Mouse (Mus musculus): ENCODE data around the gene Srf.
"Not testable (repeated sequence)": the region's sequence is repeated elsewhere in the genome, so short reads cannot be mapped to it uniquely, and the experiment has no call there.

Gene Srf

GRCm38 (mm10) chr17:46555673-46556583 lies at the start of gene Srf:
Gene Srf, minus strand, starts transcription at chr17:46556175.
- peak; percentile 82 for ATAC-seq (ENCODE audit: low TSS enrichment)

GRCm38 (mm10) chr17:46605126-46605525 lies 49.2 kb upstream of the Srf start:
- no peak for ATAC-seq (ENCODE audit: low TSS enrichment)

GRCm38 (mm10) chr17:46603229-46603628 lies 47.3 kb upstream of the Srf start:
- no peak for ATAC-seq (ENCODE audit: low TSS enrichment)

- no peak for ATAC-seq (ENCODE audit: low TSS enrichment)
These were observed 46.2 kb upstream of the Srf start for GRCm38 (mm10) chr17:46602212-46602611.

- no peak for ATAC-seq (ENCODE audit: low TSS enrichment)
These were observed 44.6 kb upstream of the Srf start for GRCm38 (mm10) chr17:46600569-46600968.

GRCm38 (mm10) chr17:46598963-46599362 lies 43.0 kb upstream of the Srf start:
- 0 out of 2 replicates have a peak, but pooled peaks have one; percentile 46 for ATAC-seq (ENCODE audit: low TSS enrichment)

- ATAC-seq (ENCODE audit: low TSS enrichment), result no peak
These were observed 42.0 kb upstream of the Srf start for GRCm38 (mm10) chr17:46597956-46598355.

GRCm38 (mm10) chr17:46595336-46595735 lies 39.4 kb upstream of the Srf start:
- peak; percentile 83; the same call in 1 of the 2 replicates for ATAC-seq (ENCODE audit: low TSS enrichment)

- ATAC-seq (ENCODE audit: low TSS enrichment), result no peak
These were observed 38.6 kb upstream of the Srf start for GRCm38 (mm10) chr17:46594606-46595005.

- no peak for ATAC-seq (ENCODE audit: low TSS enrichment)
These were observed 37.1 kb upstream of the Srf start for GRCm38 (mm10) chr17:46593124-46593523.

- no peak for ATAC-seq (ENCODE audit: low TSS enrichment)
These were observed 35.4 kb upstream of the Srf start for GRCm38 (mm10) chr17:46591406-46591805.

- ATAC-seq (ENCODE audit: low TSS enrichment), result no peak
These were observed 34.5 kb upstream of the Srf start for GRCm38 (mm10) chr17:46590439-46590838.

GRCm38 (mm10) chr17:46589635-46590314 lies 33.8 kb upstream of the Srf start:
- peak; percentile 48; the same call in 1 of the 2 replicates for ATAC-seq (ENCODE audit: low TSS enrichment)

GRCm38 (mm10) chr17:46588913-46589312 lies 32.9 kb upstream of the Srf start:
- ATAC-seq (ENCODE audit: low TSS enrichment), result no peak

GRCm38 (mm10) chr17:46588173-46588572 lies 32.2 kb upstream of the Srf start:
- ATAC-seq (ENCODE audit: low TSS enrichment), result no peak

- no peak for ATAC-seq (ENCODE audit: low TSS enrichment)
These were observed 30.4 kb upstream of the Srf start for GRCm38 (mm10) chr17:46586327-46586726.

GRCm38 (mm10) chr17:46578650-46579049 lies 22.7 kb upstream of the Srf start:
- no peak for ATAC-seq (ENCODE audit: low TSS enrichment)

GRCm38 (mm10) chr17:46576070-46576469 lies 20.1 kb upstream of the Srf start:
- no peak for ATAC-seq (ENCODE audit: low TSS enrichment)

GRCm38 (mm10) chr17:46574535-46574934 lies 18.6 kb upstream of the Srf start:
- no peak for ATAC-seq (ENCODE audit: low TSS enrichment)

- no peak for ATAC-seq (ENCODE audit: low TSS enrichment)
These were observed 15.0 kb upstream of the Srf start for GRCm38 (mm10) chr17:46571005-46571404.

- ATAC-seq (ENCODE audit: low TSS enrichment), result no peak
These were observed 3.2 kb upstream of the Srf start for GRCm38 (mm10) chr17:46559146-46559545.

GRCm38 (mm10) chr17:46558151-46558550 lies 2.2 kb upstream of the Srf start:
- ATAC-seq (ENCODE audit: low TSS enrichment), result no peak

- ATAC-seq (ENCODE audit: low TSS enrichment), result not testable (repeated sequence)
These were observed 1.3 kb upstream of the Srf start for GRCm38 (mm10) chr17:46557321-46557720.

All from frontal cortex, adult (tissue).